Mouse (Mus musculus) C2C12 (cell line): ENCODE results near the gene Creld2.

Experiments used
- CEBPB ChIP-seq: IDR thresholded peaks from one replicate; pipeline ENCODE4 v1.6.1; 2011; ENCODE audit warnings: low read depth, mild to moderate bottlenecking, control low read depth, moderate library complexity
- CTCF ChIP-seq: IDR thresholded peaks from one replicate; pipeline ENCODE4 v1.5.1; 2011; ENCODE audit not compliant: control insufficient read depth, insufficient read depth, insufficient read length
- FOSL1 ChIP-seq: IDR thresholded peaks from one replicate; pipeline ENCODE4 v1.8.0; 2011; ENCODE audit warnings: mild to moderate bottlenecking, low read length; ENCODE audit not compliant: poor library complexity, insufficient read depth, severe bottlenecking
- MAX ChIP-seq: IDR thresholded peaks from one replicate; pipeline ENCODE4 v1.6.1; 2011; ENCODE audit warnings: mild to moderate bottlenecking, control low read depth
- MYOD1 ChIP-seq: IDR thresholded peaks from one replicate; pipeline ENCODE4 v1.6.1; 2011; ENCODE audit warnings: low read depth; ENCODE audit not compliant: control insufficient read depth, insufficient read length
- MYOG ChIP-seq: IDR thresholded peaks from one replicate; pipeline ENCODE4 v1.6.1; 2011; ENCODE audit not compliant: control insufficient read depth, insufficient read length; ENCODE audit errors: extremely low read depth
- USF1 ChIP-seq: IDR thresholded peaks from one replicate; pipeline ENCODE4 v1.6.1; 2011; ENCODE audit warnings: low read depth, mild to moderate bottlenecking, control low read depth, moderate library complexity

DNA sequence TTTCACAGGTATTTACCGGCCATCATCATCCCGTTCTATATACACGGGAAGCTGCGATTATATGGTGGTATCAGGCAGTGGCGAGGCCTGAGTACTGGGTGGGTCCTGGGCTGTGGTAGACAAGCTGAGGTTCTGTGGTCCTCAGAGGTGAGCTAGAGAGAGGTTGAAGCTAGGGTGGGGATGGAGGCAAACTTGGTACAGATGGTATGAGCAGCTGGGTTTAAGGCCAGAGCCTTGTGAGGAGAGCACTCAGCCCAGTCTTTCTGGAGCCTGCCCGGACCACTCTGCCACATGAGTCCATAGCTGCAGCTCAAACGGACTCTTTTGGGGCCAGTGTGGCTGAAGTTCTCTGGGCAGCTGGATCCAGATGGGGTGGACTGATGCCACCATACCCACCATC is 37.9 kb downstream of the Creld2 start:
- no peak for TF ChIP-seq CTCF
- no peak for TF ChIP-seq MYOG
- no peak for TF ChIP-seq MYOD1
- TF ChIP-seq MAX = no peak
- TF ChIP-seq USF1 = no peak
- no peak for TF ChIP-seq CEBPB
- TF ChIP-seq FOSL1 = no peak
